In the genomic region with DNA sequence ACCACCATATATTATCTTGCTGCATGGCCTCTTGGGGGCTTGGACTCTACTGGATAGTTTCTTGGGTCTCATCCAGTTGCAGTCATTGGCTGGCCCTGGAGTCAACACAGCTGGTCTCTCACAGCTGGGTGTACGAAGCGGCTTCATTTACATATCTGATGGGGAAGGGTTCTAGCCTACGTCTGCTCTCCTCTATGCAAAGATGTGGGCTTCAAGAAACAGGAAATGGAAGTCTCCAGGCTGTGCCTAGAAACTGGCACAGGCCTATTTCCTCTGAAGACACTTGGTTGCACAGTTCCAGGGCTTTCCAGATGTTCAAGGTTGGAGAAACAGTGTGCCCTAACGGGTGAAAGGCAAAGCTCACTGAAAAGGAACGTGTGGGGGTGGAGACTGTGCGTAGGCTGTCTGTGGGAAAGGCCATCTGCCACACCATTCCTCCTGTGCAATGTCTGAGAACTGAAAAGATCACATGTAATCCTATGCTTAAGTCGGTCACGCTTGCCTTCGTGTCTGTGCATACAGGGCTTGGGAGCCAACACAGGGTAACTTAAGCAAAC, we compare ENCODE assay signal across 9 mouse cellular contexts. TPM values are rescaled to one million over a fixed set of nuclear protein-coding genes. Genes with fewer than 3 reads are reported as not detected.
A peak's percentile ranks its signal among the peaks of the same experiment; 100 is the strongest.
DNase-seq lines count a peak whose midpoint lies in the region; ATAC-seq lines count a peak whose summit lies in the region.
"Had no signal": no experiment of that assay in that cellular context is flagged by ENCODE, and none has a peak within 500 bp of the region (broad histone marks: within the 10 kb centered on the region; RNA-seq: fewer than 3 reads in every experiment).

No protein-coding gene starts in this region.

- H3K9ac ChIP-seq in neural tube, embryonic 11.5 days (ENCODE audit: low read length) = no peak overlapping the region
- H3K9ac ChIP-seq in stomach, embryonic 15.5 days = no peak overlapping the region
- H3K9ac ChIP-seq: neural tube, embryonic 12.5 days had no signal

- H3K27me3 ChIP-seq in neural tube, embryonic 11.5 days (ENCODE audit: control insufficient read depth, insufficient read depth, low read length) = no peaks in the 10 kb centered on the region
- H3K27me3 ChIP-seq in stomach, embryonic 15.5 days (replicated peaks) = no peaks in the 10 kb centered on the region
- H3K27me3 ChIP-seq: neural tube, embryonic 12.5 days had no signal

- H3K27ac ChIP-seq in neural tube, embryonic 11.5 days (ENCODE audit: low read depth, low read length) = no peak overlapping the region
- H3K27ac ChIP-seq in stomach, embryonic 15.5 days = peak overlapping the region; percentile 77
- H3K27ac ChIP-seq: neural tube, embryonic 12.5 days had no signal

- H3K9me3 ChIP-seq in neural tube, embryonic 11.5 days (ENCODE audit: control insufficient read depth, low read length) = no peaks in the 10 kb centered on the region
- H3K9me3 ChIP-seq in stomach, embryonic 15.5 days = no peaks in the 10 kb centered on the region
- H3K9me3 ChIP-seq: neural tube, embryonic 12.5 days had no signal

- no peak for ATAC-seq in neural tube, embryonic 11.5 days (ENCODE audit: insufficient read depth, low FRiP score, low TSS enrichment)
- peak; percentile 72 for ATAC-seq in stomach, embryonic 15.5 days (ENCODE audit: insufficient read depth, low FRiP score, low read depth)

- peak; percentile 41 for DNase-seq in adrenal gland, postnatal 14 days
- DNase-seq in adrenal gland, postnatal 25 days = no peak
- peak; percentile 16 for DNase-seq in neural tube, embryonic 11.5 days (ENCODE audit: low spot score)
- no peak for DNase-seq in neural tube, embryonic 10.5 days (ENCODE audit: extremely low spot score, low spot score)
- peak; percentile 71 for DNase-seq in kidney, postnatal 14 days
- no peak for DNase-seq in thymus, postnatal 36 days
- no peak for DNase-seq in yolk sac, embryonic 10.5 days (ENCODE audit: low spot score)

- H3K4me1 ChIP-seq in neural tube, embryonic 11.5 days (ENCODE audit: control insufficient read depth, insufficient read depth, low read length) = peaks cover 5% of the 10 kb centered on the region; the same call in 1 of the 2 replicates
- peaks cover 16% of the 10 kb centered on the region; the same call in 1 of the 2 replicates for H3K4me1 ChIP-seq in stomach, embryonic 15.5 days

- H3K36me3 ChIP-seq in neural tube, embryonic 11.5 days (ENCODE audit: control insufficient read depth, insufficient read depth, low read length) = no peaks in the 10 kb centered on the region
- no peaks in the 10 kb centered on the region for H3K36me3 ChIP-seq in stomach, embryonic 15.5 days
- H3K36me3 ChIP-seq: neural tube, embryonic 12.5 days had no signal

- 64% methylated on average over 9 of the region's 9 CpGs for WGBS in neural tube, embryonic 11.5 days
- WGBS in stomach, embryonic 15.5 days = 35% methylated on average over 9 of the region's 9 CpGs

- no peak overlapping the region for H3K4me2 ChIP-seq in neural tube, embryonic 11.5 days (ENCODE audit: low read depth)
- H3K4me2 ChIP-seq in stomach, embryonic 15.5 days = peak overlapping the region; percentile 16; the same call in 1 of the 2 replicates
- H3K4me2 ChIP-seq: neural tube, embryonic 12.5 days had no signal

- no peak overlapping the region for H3K4me3 ChIP-seq in neural tube, embryonic 11.5 days (ENCODE audit: low read depth, low read length)
- no peak overlapping the region for H3K4me3 ChIP-seq in stomach, embryonic 15.5 days (replicated peaks)
- H3K4me3 ChIP-seq: neural tube, embryonic 12.5 days had no signal

RNA-seq across cellular contexts. Expression of gene Sema5a, which starts 20.8 kb away (rescaled TPM):
- total RNA-seq in adrenal gland, postnatal 14 days (2021) = 23.0 and 26.1 TPM in 2 replicates
- total RNA-seq in adrenal gland, postnatal 25 days (2021) = 17.6 and 22.6 TPM in 2 replicates
- polyA plus RNA-seq in neural tube, embryonic 11.5 days (2014; fragmentation: Nextera tagmentation; extraction: Ambion mirVana) = 10.3 and 13.1 TPM in 2 replicates
- polyA plus RNA-seq in stomach, embryonic 15.5 days (2015; fragmentation: Nextera tagmentation; extraction: Ambion mirVana) = 17.5 and 18.8 TPM in 2 replicates

Comparison
In these comparisons a context has a peak if more than half of its experiments do, and no peak if none do; other contexts are left out.
1. DNase-seq: peak in adrenal gland, postnatal 14 days (single experiment), neural tube, embryonic 11.5 days (single experiment) and kidney, postnatal 14 days (single experiment); none in adrenal gland, postnatal 25 days (single experiment), neural tube, embryonic 10.5 days (single experiment), thymus, postnatal 36 days (0 of 2) and yolk sac, embryonic 10.5 days (single experiment).